Mouse (Mus musculus): Measurements from ENCODE around the gene Cfl2.

- TF ChIP-seq POLR2A (IDR thresholded peaks at IDR 0.05; ENCODE audit: borderline replicate concordance, extremely low read depth, insufficient read depth, insufficient read length, poor library complexity, severe bottlenecking) (no peak), CTCF (IDR thresholded peaks at IDR 0.05; ENCODE audit: borderline replicate concordance, extremely low read depth, insufficient read depth, insufficient read length) (no peak)
Observed at GRCm38 (mm10) chr12:54828043-54828442, 34.6 kb downstream of the Cfl2 start.

Data from brain, embryonic 14.5 days (tissue).